Mouse (Mus musculus): ENCODE measurements around the gene Mlycd.
A peak's percentile ranks its signal among the peaks of the same experiment; 100 is the strongest.
"Not testable (repeated sequence)": the region's sequence is repeated elsewhere in the genome, so short reads cannot be mapped to it uniquely, and the experiment has no call there.

Mlycd gene

GRCm38 (mm10) chr8:119394524-119395026 is at the start of gene Mlycd:
TSS of gene Mlycd (plus strand) at chr8:119394878.
- DNase-seq (ENCODE audit: low read depth, low spot score) = peak; percentile 97

- DNase-seq (ENCODE audit: low read depth, low spot score) = no peak
These were observed 49.5 kb upstream of the Mlycd start for GRCm38 (mm10) chr8:119345029-119345682.

GRCm38 (mm10) chr8:119345683-119346075 is 49.0 kb upstream of the Mlycd start:
- no peak for DNase-seq (ENCODE audit: low read depth, low spot score)

- no peak for DNase-seq (ENCODE audit: low read depth, low spot score)
These were observed 43.0 kb upstream of the Mlycd start for GRCm38 (mm10) chr8:119351647-119352046.

- DNase-seq (ENCODE audit: low read depth, low spot score) = no peak
These were observed 41.6 kb upstream of the Mlycd start for GRCm38 (mm10) chr8:119352977-119353658.

- no peak for DNase-seq (ENCODE audit: low read depth, low spot score)
These were observed 41.0 kb upstream of the Mlycd start for GRCm38 (mm10) chr8:119353659-119354023.

GRCm38 (mm10) chr8:119356631-119357030 is 38.0 kb upstream of the Mlycd start:
- DNase-seq (ENCODE audit: low read depth, low spot score) = not testable (repeated sequence)

GRCm38 (mm10) chr8:119358175-119358574 is 36.5 kb upstream of the Mlycd start:
- DNase-seq (ENCODE audit: low read depth, low spot score) = no peak

GRCm38 (mm10) chr8:119358836-119359235 is 35.8 kb upstream of the Mlycd start:
- no peak for DNase-seq (ENCODE audit: low read depth, low spot score)

GRCm38 (mm10) chr8:119360686-119361295 is 33.9 kb upstream of the Mlycd start:
- no peak for DNase-seq (ENCODE audit: low read depth, low spot score)

DNA sequence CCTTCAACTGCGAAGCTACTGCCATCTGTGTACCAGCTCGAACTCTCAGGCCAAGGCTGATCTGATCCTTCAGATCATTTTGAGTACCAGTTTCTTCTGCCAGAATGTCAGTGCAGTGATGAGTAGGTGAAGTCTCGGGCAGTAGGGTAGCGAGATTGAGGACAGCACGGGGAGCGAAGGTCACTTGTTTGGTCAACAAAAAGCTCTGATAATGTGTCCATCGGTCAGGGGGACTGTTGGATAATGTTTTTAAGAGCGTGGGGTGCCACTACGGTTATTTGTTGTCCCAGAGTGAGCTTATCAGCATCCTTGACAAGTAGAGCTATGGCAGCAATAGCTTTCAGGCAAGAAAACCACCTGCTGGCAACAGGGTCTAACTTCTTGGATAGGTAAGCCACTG is 20.0 kb upstream of the Mlycd start:
- DNase-seq (ENCODE audit: low read depth, low spot score) = not testable (repeated sequence)

DNA sequence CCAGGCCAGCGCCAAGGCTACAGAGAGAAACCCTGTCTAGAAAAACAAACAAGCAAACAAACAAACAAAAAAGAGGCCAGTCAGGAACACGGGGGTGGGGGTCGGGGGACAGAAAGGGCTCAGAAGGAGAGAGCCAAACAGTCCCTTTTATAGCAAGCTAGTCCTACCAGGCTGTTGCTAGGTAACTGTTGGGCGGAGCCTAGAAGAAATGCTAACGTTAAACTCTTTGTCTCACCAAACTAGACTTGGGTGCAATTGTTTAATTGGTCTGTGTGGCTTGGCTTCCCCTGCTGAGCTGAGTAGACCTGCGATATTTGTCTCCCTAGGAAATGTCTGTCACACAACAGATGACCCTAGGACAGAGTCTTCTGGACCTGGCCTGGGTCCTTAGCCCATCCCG is 16.2 kb upstream of the Mlycd start:
- DNase-seq (ENCODE audit: low read depth, low spot score) = no peak

DNA sequence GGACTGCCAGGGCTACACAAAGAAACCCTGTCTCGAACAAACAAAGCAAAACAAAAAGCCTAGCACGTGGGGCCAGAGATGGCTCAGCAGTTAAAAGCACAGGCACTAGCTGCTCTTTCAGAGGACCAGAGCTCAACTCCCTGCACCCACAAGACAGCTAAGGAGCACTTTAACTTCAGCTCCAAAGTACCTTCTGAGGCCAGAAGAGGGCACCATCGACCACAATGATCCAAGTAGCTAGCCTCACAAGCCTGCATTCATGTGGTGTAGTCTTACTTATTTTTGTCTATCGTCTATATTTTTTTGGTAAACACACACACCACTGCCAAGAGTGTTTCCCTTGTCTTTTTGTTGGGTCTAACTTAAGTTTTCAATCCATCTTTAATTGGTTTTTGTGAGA is 14.1 kb upstream of the Mlycd start:
- DNase-seq (ENCODE audit: low read depth, low spot score) = no peak

DNA sequence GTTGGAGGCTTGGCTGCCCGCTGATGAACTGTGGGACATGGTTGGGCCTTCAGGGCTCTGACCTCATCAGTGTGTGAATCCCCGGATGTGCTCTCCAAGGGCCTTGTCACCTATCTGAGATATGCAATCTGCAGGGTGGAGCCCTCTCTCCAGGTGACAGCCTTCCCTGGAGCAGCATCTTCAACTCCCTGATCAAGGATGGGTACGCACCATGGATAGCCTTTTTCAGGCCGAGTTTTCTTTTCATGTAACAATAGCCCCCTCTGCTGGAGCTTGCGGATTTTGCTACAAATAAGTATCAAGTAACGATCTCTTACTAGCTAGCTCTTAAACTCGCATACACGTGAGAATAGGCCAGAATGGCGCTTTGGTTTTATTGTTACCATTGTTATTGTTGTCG is 10.2 kb upstream of the Mlycd start:
- peak; percentile 44 for DNase-seq (ENCODE audit: low read depth, low spot score)

DNA sequence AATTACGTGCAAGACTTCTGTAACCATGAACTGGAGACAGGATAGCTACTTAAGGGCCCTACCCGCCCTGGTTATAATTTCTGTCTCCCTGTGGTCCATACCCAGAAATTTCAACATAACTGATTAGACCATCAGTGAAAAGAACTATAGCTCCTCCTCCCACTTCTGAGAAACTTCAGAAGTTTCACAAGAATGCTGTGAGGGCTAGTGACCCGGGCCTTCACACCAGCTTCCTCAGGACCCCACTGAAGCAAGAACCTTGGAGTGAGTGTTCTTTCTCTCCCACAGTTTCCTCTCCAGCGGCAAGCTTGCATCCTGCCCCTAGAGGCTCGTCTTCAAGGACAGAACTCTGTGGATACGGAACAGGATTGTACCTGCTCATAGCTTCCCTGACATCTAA is 8.8 kb upstream of the Mlycd start:
- DNase-seq (ENCODE audit: low read depth, low spot score) = no peak

GRCm38 (mm10) chr8:119386988-119387387 is 7.7 kb upstream of the Mlycd start:
- DNase-seq (ENCODE audit: low read depth, low spot score) = no peak

DNA sequence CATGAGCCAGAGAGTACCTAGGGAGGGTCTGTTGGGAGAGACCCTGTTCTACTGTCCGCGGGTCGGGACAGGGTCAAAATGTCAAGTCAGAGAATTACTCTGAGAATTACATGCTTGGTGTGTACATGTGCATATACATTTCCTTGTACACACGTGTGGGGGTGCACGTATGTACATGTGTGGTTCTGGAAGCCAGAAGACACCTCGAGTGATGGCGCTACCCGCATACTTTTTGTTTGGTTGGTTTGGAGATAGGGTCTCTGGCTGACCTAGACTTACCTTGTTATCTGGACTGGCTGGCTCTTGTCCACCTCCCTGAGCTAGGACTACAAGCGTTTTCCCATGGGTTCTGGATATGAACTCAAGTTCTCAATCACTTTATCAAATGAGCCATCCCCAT is 581 bp upstream of the Mlycd start:
- no peak for DNase-seq (ENCODE audit: low read depth, low spot score)

GRCm38 (mm10) chr8:119395072-119395950 is 633 bp downstream of the Mlycd start:
- peak; percentile 69 for DNase-seq (ENCODE audit: low read depth, low spot score)

DNA sequence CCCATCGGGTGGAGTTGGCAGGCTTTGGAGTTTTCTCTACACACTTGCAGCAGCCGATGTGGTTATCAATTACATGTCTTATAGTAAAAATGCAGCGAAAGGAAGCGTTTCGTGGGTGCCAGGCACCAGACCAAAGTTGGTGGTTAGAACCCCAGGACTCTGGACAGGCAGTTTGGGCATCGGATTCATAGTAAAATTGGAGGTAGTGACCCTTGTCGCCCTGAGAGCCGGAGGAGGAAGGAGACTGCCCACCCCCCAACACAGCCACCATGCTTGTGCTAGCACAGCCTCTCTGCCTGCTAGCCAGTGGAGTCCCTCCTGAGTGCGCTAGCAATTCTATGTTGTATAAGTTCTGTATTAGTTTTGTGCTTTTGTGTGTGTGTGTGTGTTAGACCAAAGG is 3.9 kb downstream of the Mlycd start:
- DNase-seq (ENCODE audit: low read depth, low spot score) = no peak

DNA sequence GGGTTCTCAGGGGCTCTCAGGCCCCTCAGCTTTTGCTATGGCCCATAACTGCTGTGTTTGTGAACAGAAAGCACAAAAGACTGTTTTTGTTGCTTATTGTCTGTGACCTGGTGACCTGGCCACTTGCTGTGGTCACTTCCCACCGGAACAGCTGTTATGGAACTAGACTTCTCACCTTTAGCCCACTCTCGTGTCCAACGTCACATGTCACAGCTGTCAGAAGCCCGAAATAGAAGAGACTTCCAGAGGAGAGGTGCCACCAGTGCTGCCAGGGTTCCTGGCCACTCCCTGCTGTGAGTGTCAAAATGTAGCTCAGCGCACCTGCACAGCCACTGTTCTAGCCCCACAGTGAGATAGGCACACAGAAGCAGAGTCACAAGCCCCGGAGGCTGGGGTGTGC is 4.6 kb downstream of the Mlycd start:
- DNase-seq (ENCODE audit: low read depth, low spot score) = peak; percentile 85

DNA sequence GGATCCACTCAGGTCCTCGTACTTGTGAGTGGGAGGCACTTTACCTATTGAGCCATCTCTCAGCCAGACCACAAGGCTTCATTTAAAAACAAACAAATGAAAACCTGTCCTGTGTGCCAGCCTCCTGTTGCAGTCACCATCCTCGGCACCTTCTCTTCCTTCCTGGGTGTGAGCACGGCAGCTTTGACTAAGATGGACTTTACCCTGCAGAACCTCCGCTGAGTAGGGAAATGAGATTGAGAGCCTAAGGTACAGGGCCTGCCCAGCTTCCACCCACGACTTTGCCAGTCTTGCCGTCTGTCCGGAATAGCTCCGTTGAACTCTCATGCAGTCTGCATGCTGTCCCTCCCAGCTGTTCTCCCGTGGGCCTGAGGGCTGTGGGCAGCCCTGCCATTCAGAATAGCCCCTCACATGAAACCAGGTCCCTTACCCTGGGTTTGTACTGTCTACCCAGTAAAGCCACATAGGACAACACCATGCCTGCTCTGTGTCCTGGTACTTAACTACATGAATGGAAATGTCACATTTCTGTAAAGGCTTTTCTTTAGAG is 5.5 kb downstream of the Mlycd start:
- DNase-seq (ENCODE audit: low read depth, low spot score) = no peak

- no peak for DNase-seq (ENCODE audit: low read depth, low spot score)
These were observed 6.2 kb downstream of the Mlycd start for GRCm38 (mm10) chr8:119400904-119401303.

Data from skeletal muscle tissue, adult 2 months (tissue).